Mouse (Mus musculus) kidney, embryonic 14.5 days (tissue): ENCODE results near the gene 4933427I04Rik. TPM values are rescaled to one million over a fixed set of nuclear protein-coding genes. Genes with fewer than 3 reads are reported as not detected.

ENCODE experiments used
- ATAC-seq: fragments of 200-750 bp; cut with Nextera tagmentation; 2 replicates; pipeline ENCODE4 v1.8.0; 2017; ENCODE audit warnings: moderate number of reproducible peaks, mild to moderate bottlenecking, moderate TSS enrichment, moderate library complexity; ENCODE audit not compliant: low FRiP score, low TSS enrichment
- H3K27ac ChIP-seq: fragments of 300-500 bp; sonication (generic); 2 replicates; pipeline ENCODE4 v1.5.1; 2014; ENCODE audit warnings: low read depth, mild to moderate bottlenecking, low read length, moderate library complexity, mixed read lengths
- H3K27me3 ChIP-seq: fragments of 300-500 bp; sonication (generic); 2 replicates; pipeline ENCODE4 v1.6.1; 2014; ENCODE audit warnings: mild to moderate bottlenecking, low read length; ENCODE audit not compliant: control insufficient read depth, insufficient read depth
- H3K36me3 ChIP-seq: fragments of 300-500 bp; sonication (generic); 2 replicates; pipeline ENCODE4 v1.6.1; 2014; ENCODE audit warnings: low read length, mixed read lengths; ENCODE audit not compliant: control insufficient read depth, insufficient read depth
- H3K4me1 ChIP-seq: fragments of 300-500 bp; sonication (generic); 2 replicates; pipeline ENCODE4 v1.6.1; 2014; ENCODE audit warnings: low read length, mixed read lengths; ENCODE audit not compliant: control insufficient read depth, insufficient read depth
- H3K4me2 ChIP-seq: fragments of 300-500 bp; sonication (generic); replicated peaks from 2 replicates; pipeline ENCODE4 v1.6.1; 2014; ENCODE audit warnings: low read depth, mild to moderate bottlenecking, low read length
- H3K4me3 ChIP-seq: fragments of 300-500 bp; sonication (generic); 2 replicates; pipeline ENCODE4 v1.5.1; 2014; ENCODE audit warnings: mild to moderate bottlenecking, low read length
- H3K9ac ChIP-seq: fragments of 300-500 bp; sonication (generic); 2 replicates; pipeline ENCODE4 v1.6.1; 2014; ENCODE audit warnings: low read depth, mild to moderate bottlenecking, low read length, moderate library complexity
- H3K9me3 ChIP-seq: fragments of 300-500 bp; sonication (generic); 2 replicates; pipeline ENCODE4 v1.6.1; 2016; ENCODE audit warnings: low read length; ENCODE audit not compliant: control insufficient read depth
- WGBS: fragments of 180-500 bp; shearing (Covaris S2); extraction: QIAGEN DNeasy Blood & Tissue Kit; methylation state at CpG from one replicate; pipeline ENCODE4 v1.1.7; 2014; 5-methylcytosine and 5-hydroxymethylcytosine counted together
- polyA plus RNA-seq: library from polyadenylated mRNA; unstranded; fragments of >200 nt; fragmentation: Nextera tagmentation; extraction: Ambion mirVana; gene quantifications from 2 replicates; pipeline ENCODE4 v1.2.1, GENCODE M21; 2014

Gene 4933427I04Rik
- polyA plus RNA-seq, 1 experiment from 2014 or later = not detected

DNA sequence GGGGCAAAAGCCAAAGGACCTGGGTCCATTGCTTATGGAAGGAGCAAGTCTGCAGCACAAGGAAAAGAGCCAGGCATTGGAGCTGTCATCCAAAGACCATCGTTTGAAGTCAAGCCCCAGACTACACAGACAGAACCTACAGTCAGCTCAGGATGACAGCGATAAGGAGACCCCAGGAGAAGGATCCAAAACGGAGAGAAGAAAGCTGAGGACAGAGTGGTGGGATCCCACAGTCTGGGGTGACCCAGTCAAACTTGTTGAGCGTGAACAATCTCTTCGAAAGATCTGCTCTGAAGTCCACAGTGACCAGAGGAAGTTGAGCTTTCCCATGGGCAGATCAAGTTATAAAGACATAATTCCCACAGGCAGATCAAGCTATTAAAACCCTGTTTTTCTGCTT, 1.1 kb downstream of the 4933427I04Rik start:
- Histone ChIP-seq H3K9ac (no peak overlapping the region), H3K4me1 (no peaks in the 10 kb centered on the region)
- 86% methylated on average over 5 of the region's 5 CpGs for WGBS

DNA sequence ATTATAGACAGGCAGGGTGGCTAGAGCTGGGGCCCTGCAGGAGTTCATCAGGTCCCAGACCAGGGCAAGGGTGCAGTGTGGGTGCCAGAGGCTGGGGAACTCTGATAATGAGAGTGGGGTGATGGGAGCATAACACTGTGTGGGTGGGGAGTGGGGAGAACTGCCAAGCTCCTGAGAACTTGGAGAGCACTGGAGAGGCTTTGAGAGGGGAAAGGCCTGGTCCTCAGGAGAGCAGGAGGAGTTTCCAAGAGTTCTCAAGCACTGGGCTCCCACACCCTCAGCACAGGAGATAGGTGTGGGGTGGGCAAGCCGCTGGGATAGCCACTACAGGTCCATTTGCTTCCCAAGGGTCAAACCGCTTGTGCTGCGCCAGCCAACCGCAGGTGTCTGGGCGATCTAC, 34.2 kb downstream of the 4933427I04Rik start:
- Histone ChIP-seq H3K4me2 (no peak overlapping the region), H3K27ac (no peak overlapping the region), H3K27me3 (no peaks in the 10 kb centered on the region), H3K4me3 (no peak overlapping the region), H3K36me3 (no peaks in the 10 kb centered on the region), H3K4me1 (no peaks in the 10 kb centered on the region), H3K9me3 (no peaks in the 10 kb centered on the region), H3K9ac (no peak overlapping the region)
- WGBS = 90% methylated on average over 5 of the region's 5 CpGs
- ATAC-seq = no peak

More for the DNA sequence above, 1.1 kb downstream of the 4933427I04Rik start:
- no peak overlapping the region for H3K4me2 ChIP-seq
- H3K4me3 ChIP-seq = no peak overlapping the region
- ATAC-seq = no peak
- H3K9me3 ChIP-seq = no peaks in the 10 kb centered on the region
- no peak overlapping the region for H3K27ac ChIP-seq
- H3K27me3 ChIP-seq = no peaks in the 10 kb centered on the region
- no peaks in the 10 kb centered on the region for H3K36me3 ChIP-seq

DNA sequence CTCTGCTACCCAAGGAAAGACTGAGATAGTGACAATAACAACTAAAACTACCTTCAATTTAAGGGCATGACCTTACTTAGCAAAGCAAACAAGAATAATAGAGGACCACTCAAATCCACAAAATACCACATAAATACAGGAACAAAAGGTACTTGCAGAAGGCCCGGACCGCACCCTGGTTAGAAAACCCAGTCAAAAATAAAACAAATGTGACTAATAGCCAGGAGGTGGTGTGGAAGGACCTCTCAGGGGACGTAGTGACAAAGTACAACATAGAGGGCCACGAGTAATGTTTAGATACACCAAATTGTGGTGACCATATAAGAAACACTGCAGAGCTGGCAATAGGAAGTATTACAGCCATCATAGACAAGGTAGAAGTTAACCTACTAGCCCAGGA, 34.8 kb downstream of the 4933427I04Rik start:
- Histone ChIP-seq H3K4me1 (no peaks in the 10 kb centered on the region), H3K27me3 (no peaks in the 10 kb centered on the region), H3K9ac (no peak overlapping the region), H3K9me3 (no peaks in the 10 kb centered on the region), H3K4me3 (no peak overlapping the region), H3K4me2 (no peak overlapping the region), H3K36me3 (no peaks in the 10 kb centered on the region), H3K27ac (no peak overlapping the region)
- WGBS = 79% methylated on average over 4 of the region's 4 CpGs
- no peak for ATAC-seq

DNA sequence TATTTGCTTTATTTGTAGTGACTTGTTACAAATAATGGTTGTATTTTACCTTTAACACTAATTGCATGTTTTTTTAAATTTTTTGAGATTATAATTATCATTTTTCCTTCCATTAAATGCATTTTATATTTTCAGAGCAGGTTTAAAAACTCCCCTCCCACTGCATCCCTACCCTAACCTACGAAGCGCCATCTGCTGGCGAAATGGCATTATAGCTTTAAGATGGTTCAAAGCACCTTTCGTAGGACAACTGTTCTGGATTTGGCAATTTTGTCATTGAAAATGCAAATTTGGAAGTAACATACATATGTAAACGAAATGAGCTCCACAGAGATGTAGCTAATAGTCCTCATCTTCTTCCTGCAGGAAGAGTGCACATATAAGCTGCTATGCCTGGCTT, 39.2 kb downstream of the 4933427I04Rik start:
- Histone ChIP-seq H3K9ac (no peak overlapping the region), H3K36me3 (no peaks in the 10 kb centered on the region), H3K4me1 (no peaks in the 10 kb centered on the region), H3K27me3 (no peaks in the 10 kb centered on the region), H3K9me3 (no peaks in the 10 kb centered on the region), H3K27ac (no peak overlapping the region), H3K4me2 (no peak overlapping the region), H3K4me3 (no peak overlapping the region)
- WGBS = 10% methylated on average over 5 of the region's 5 CpGs
- ATAC-seq = no peak

DNA sequence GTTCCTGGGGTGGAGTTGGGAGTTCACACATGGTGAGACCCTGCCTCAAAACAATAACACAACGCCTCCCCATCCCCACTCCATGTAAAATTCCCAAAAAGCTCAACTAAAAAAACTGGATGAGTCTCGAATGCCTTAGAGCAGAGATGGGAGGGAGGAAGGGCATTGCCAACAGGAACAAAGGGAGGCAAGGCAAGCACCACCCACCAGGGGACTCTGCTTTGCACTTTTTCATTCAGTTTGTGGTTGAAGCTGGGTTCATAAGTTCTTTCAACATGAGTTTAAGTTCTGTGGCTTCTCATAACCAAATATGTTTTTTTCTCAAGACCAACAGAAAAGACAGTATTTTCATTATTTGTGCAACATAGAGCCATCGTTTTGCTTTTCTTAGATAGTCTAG, 44.0 kb downstream of the 4933427I04Rik start:
- 82% methylated on average over 3 of the region's 3 CpGs for WGBS
- Histone ChIP-seq H3K4me3 (no peak overlapping the region), H3K36me3 (peaks cover 1% of the 10 kb centered on the region; the same call in 1 of the 2 replicates), H3K4me1 (peaks cover 9% of the 10 kb centered on the region; the same call in 1 of the 2 replicates), H3K9ac (no peak overlapping the region), H3K9me3 (no peaks in the 10 kb centered on the region), H3K4me2 (no peak overlapping the region), H3K27me3 (no peaks in the 10 kb centered on the region), H3K27ac (no peak overlapping the region)
- ATAC-seq = no peak

DNA sequence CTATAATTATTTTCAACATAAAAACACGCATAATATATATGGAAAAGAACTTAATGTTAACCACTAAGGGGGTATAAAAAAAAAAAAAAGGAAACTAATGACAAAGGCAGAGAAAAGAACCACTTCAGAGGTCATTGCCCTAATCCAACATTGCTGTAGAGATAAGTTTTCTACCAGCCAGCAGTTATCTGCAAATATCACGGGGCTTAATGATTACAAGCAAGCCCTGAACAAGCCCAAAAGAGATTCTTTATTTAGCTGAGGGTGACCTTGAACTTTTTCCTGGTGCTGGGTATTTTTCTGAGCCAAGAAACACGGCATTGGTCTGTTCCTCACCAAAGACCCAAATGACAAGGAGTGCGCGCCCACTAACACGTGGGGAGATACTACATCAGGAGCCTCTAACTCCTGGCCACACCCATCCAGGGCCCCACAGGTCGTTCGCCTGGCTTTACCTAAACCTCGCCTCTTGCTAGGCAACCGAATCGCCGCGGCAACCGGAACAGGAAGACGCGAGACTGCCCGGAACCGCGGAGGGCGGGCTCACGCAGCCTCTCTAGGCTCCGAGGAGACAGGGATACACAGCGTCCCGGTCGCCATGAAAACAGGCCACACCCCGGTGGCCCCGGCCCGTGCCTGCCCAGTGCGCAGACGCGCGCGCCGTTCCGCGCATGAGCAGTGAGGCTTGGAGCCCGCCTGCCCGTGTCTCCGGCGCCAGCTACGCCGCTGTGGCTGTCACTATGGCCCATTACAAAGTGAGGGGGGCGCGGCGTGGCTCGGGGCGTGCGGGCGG, 45.0 kb downstream of the 4933427I04Rik start, which contains the start of gene Mycbp:
Gene Mycbp, plus strand, starts transcription at position 500 of the 793 bp plus-strand sequence.
- no peaks in the 10 kb centered on the region for H3K9me3 ChIP-seq
- peaks cover 9% of the 10 kb centered on the region; the same call in 1 of the 2 replicates for H3K4me1 ChIP-seq
- H3K27me3 ChIP-seq = no peaks in the 10 kb centered on the region
- peak within 1 kb of the TSS; percentile 77 for H3K27ac ChIP-seq
- peak within 1 kb of the TSS; percentile 85 for H3K9ac ChIP-seq
- peak within 1 kb of the TSS; percentile 86 for H3K4me3 ChIP-seq
- 2% methylated on average over 46 of the region's 49 CpGs for WGBS
- H3K4me2 ChIP-seq = peak within 1 kb of the TSS; percentile 64
- H3K36me3 ChIP-seq = peaks cover 9% of the 10 kb centered on the region; the same call in 1 of the 2 replicates
- ATAC-seq = peak; percentile 100

DNA sequence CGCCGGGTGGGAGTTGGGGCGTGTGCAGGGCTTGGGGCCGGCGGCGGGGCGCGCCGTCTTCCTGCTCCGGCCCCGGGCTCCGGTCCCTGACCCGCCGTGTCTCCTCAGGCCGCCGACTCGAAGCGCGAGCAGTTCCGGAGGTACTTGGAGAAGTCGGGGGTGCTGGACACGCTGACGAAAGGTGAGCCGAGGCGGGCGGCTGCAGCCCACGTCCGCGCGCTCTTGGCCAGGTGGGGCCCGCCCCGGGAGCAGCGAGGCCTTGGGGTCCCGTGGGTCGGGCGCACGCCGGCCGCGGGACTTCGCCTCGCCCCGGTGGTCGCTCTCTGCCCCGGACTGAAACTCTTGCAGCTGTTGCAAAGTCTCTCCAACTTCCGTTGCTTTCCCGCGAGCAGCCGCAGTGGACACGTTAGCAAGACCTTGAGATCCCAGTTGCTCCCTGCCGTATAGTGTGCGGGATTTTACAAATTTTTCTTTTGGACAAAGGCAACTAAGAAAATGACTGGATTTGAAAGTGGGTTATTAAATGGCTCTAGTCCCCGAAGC, 45.7 kb downstream of the 4933427I04Rik start:
- H3K4me3 ChIP-seq = peak overlapping the region; percentile 86
- peak overlapping the region; percentile 85 for H3K9ac ChIP-seq
- H3K36me3 ChIP-seq = peaks cover 12% of the 10 kb centered on the region; the same call in 1 of the 2 replicates
- WGBS = under 1% methylated on average over 53 of the region's 53 CpGs
- ATAC-seq = no peak; the same call in 1 of the 2 replicates
- peak overlapping the region; percentile 64 for H3K4me2 ChIP-seq
- peaks cover 9% of the 10 kb centered on the region; the same call in 1 of the 2 replicates for H3K4me1 ChIP-seq
- peak overlapping the region; percentile 77 for H3K27ac ChIP-seq
- H3K9me3 ChIP-seq = no peaks in the 10 kb centered on the region
- H3K27me3 ChIP-seq = no peaks in the 10 kb centered on the region

DNA sequence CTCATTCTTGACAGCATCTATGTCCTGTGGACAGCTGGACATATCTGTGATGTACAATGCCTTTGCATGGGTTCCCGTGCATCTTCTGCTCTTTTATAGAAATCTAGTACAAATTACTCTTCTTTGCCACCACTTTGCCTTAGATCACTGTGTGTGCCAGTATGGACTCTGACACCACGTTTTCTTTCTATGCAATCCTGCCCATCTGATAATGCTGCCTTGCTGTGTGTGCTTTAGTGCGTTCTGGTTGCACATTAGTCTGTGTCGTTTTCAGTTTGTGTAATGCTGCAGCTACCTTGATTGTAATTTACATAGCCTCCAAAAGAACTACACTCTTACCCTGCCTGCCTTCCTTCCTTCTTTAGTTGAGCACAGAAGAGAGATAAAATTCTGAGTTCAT, 52.0 kb downstream of the 4933427I04Rik start:
- 88% methylated on average over 4 of the region's 4 CpGs for WGBS

DNA sequence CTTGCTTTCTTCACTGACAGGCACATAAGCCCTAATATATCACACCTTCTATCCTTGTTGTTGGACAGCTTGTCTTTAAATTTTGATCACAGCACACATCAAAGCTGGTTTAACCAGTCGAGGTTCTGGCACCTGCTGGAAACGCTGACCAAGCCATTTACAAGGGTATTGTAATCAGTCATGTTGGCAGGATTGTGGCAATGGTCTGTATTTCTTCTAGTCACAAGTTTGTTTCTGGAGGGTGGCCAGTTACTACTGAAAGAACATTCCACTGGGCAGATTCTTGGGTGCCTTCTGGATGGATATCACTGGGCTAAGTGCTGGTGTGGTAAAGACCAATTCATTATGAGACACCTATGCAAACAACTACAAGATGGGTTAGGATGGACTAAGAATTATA, 53.0 kb downstream of the 4933427I04Rik start:
- peaks cover 7% of the 10 kb centered on the region for H3K4me1 ChIP-seq

More for the DNA sequence above, 52.0 kb downstream of the 4933427I04Rik start:
- Histone ChIP-seq H3K9me3 (no peaks in the 10 kb centered on the region), H3K36me3 (peaks cover 38% of the 10 kb centered on the region), H3K4me2 (no peak overlapping the region), H3K4me3 (no peak overlapping the region), H3K27ac (no peak overlapping the region), H3K9ac (no peak overlapping the region), H3K4me1 (peaks cover 6% of the 10 kb centered on the region), H3K27me3 (no peaks in the 10 kb centered on the region)
- ATAC-seq = no peak

More for the DNA sequence above, 53.0 kb downstream of the 4933427I04Rik start:
- Histone ChIP-seq H3K9me3 (no peaks in the 10 kb centered on the region), H3K36me3 (peaks cover 38% of the 10 kb centered on the region), H3K27me3 (no peaks in the 10 kb centered on the region), H3K27ac (no peak overlapping the region), H3K4me2 (no peak overlapping the region), H3K9ac (no peak overlapping the region), H3K4me3 (no peak overlapping the region)
- WGBS = 70% methylated on average over 2 of the region's 2 CpGs
- no peak for ATAC-seq
